Comparison of ENCODE assay signal across 8 mouse cellular contexts in the genomic region with DNA sequence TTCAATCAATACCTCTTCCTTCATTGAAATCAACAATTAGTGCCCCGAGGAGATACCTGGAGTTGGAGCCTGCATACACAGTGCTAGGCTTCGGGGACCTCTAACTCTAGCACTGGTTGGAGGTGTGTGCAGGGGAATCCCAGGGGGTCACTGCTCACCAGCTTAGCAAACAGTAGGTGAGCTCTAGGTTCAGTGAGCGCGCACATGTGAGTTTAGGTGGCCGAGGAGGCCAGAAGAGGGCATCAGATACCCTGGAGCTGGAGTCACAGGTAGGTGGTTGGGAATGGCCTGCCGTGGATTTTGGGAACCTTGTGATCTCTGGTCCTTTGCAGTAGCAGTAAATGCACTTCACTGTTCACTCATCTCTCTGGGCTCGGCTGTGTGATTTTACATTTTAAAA. TPM values are rescaled to one million over a fixed set of nuclear protein-coding genes. Genes with fewer than 3 reads are reported as not detected.
A peak's percentile ranks its signal among the peaks of the same experiment; 100 is the strongest.
DNase-seq lines count a peak whose midpoint lies in the region; ATAC-seq and TF ChIP-seq lines count a peak whose summit lies in the region.

No protein-coding gene starts in this region.

- DNase-seq in hindbrain, embryonic 10.5 days (ENCODE audit: low spot score), result no peak
- DNase-seq in hindbrain, embryonic 11.5 days (ENCODE audit: low spot score), result no peak
- peak; percentile 8 for DNase-seq in brain, adult 2 months (ENCODE audit: low read depth, low spot score)
- no peak for DNase-seq in hindbrain, postnatal 0 days (ENCODE audit: low spot score)
- DNase-seq in layer of hippocampus, adult 18-20 months (ENCODE audit: low spot score in 2 of 2), result no peak
- DNase-seq in urinary bladder, adult 2 months (ENCODE audit: low spot score), result no peak
- DNase-seq in embryo, embryonic 9.5 days (ENCODE audit: extremely low spot score), result no peak

- no peak overlapping the region for H3K27ac ChIP-seq in hindbrain, embryonic 10.5 days
- no peak overlapping the region for H3K27ac ChIP-seq in hindbrain, embryonic 11.5 days (ENCODE audit: low read depth, low read length)
- H3K27ac ChIP-seq in hindbrain, postnatal 0 days, result no peak overlapping the region
- H3K27ac ChIP-seq in liver, embryonic 16.5 days (ENCODE audit: low read length), result peak overlapping the region; percentile 74

- ATAC-seq in hindbrain, embryonic 11.5 days (ENCODE audit: low FRiP score), result no peak
- ATAC-seq in hindbrain, postnatal 0 days, result no peak
- peak; percentile 5; the same call in 1 of the 2 replicates for ATAC-seq in liver, embryonic 16.5 days (ENCODE audit: low read depth)

- TF ChIP-seq CTCF in hindbrain, postnatal 0 days (IDR thresholded peaks at IDR 0.05; ENCODE audit: low read depth), result no peak

- H3K4me3 ChIP-seq in hindbrain, embryonic 10.5 days, result peak overlapping the region; percentile 79
- H3K4me3 ChIP-seq in hindbrain, embryonic 11.5 days (ENCODE audit: low read depth, low read length), result no peak overlapping the region
- no peak overlapping the region for H3K4me3 ChIP-seq in hindbrain, postnatal 0 days (ENCODE audit: low read length)
- peak overlapping the region; percentile 79 for H3K4me3 ChIP-seq in liver, embryonic 16.5 days (ENCODE audit: low read depth, low read length)

- H3K27me3 ChIP-seq in hindbrain, embryonic 10.5 days (ENCODE audit: insufficient read depth, poor library complexity, severe bottlenecking), result no peaks in the 10 kb centered on the region
- H3K27me3 ChIP-seq in hindbrain, embryonic 11.5 days (ENCODE audit: control insufficient read depth, insufficient read depth, low read length), result no peaks in the 10 kb centered on the region
- H3K27me3 ChIP-seq in hindbrain, postnatal 0 days (ENCODE audit: insufficient read depth, low read length), result no peaks in the 10 kb centered on the region
- no peaks in the 10 kb centered on the region for H3K27me3 ChIP-seq in liver, embryonic 16.5 days (ENCODE audit: control insufficient read depth, insufficient read depth, low read depth, low read length)

- H3K4me2 ChIP-seq in hindbrain, embryonic 11.5 days (replicated peaks; ENCODE audit: low read depth, low read length), result no peak overlapping the region
- H3K4me2 ChIP-seq in hindbrain, postnatal 0 days (ENCODE audit: low read depth, low read length), result peak overlapping the region; percentile 86; the same call in 1 of the 2 replicates
- peak overlapping the region; percentile 100 for H3K4me2 ChIP-seq in liver, embryonic 16.5 days (ENCODE audit: low read depth, low read length)

- H3K36me3 ChIP-seq in hindbrain, embryonic 10.5 days, result peaks cover 17% of the 10 kb centered on the region
- H3K36me3 ChIP-seq in hindbrain, embryonic 11.5 days (ENCODE audit: control insufficient read depth, insufficient read depth, low read length), result no peaks in the 10 kb centered on the region
- H3K36me3 ChIP-seq in hindbrain, postnatal 0 days (ENCODE audit: insufficient read depth, low read length), result no peaks in the 10 kb centered on the region
- H3K36me3 ChIP-seq in liver, embryonic 16.5 days (ENCODE audit: control insufficient read depth, insufficient read depth), result peaks cover 3% of the 10 kb centered on the region; the same call in 1 of the 2 replicates

- peaks cover 29% of the 10 kb centered on the region for H3K4me1 ChIP-seq in hindbrain, embryonic 10.5 days (replicated peaks)
- H3K4me1 ChIP-seq in hindbrain, embryonic 11.5 days (replicated peaks; ENCODE audit: control insufficient read depth, insufficient read depth, low read length), result no peaks in the 10 kb centered on the region
- peaks cover 9% of the 10 kb centered on the region for H3K4me1 ChIP-seq in hindbrain, postnatal 0 days (ENCODE audit: insufficient read depth, low read length)
- H3K4me1 ChIP-seq in liver, embryonic 16.5 days (ENCODE audit: control insufficient read depth, low read depth, low read length), result peaks cover 48% of the 10 kb centered on the region

- H3K9ac ChIP-seq in hindbrain, embryonic 11.5 days (ENCODE audit: low read depth, low read length), result no peak overlapping the region
- no peak overlapping the region for H3K9ac ChIP-seq in hindbrain, postnatal 0 days (replicated peaks; ENCODE audit: low read length)
- peak overlapping the region; percentile 86 for H3K9ac ChIP-seq in liver, embryonic 16.5 days (ENCODE audit: low read depth, low read length)

- 83% methylated on average over 7 of the region's 7 CpGs for WGBS in hindbrain, embryonic 10.5 days
- WGBS in hindbrain, embryonic 11.5 days, result 84% methylated on average over 7 of the region's 7 CpGs
- WGBS in hindbrain, postnatal 0 days, result 85% methylated on average over 7 of the region's 7 CpGs
- 54% methylated on average over 7 of the region's 7 CpGs for WGBS in liver, embryonic 16.5 days (ENCODE audit: insufficient replicate concordance)

- H3K9me3 ChIP-seq in hindbrain, embryonic 10.5 days, result no peaks in the 10 kb centered on the region
- no peaks in the 10 kb centered on the region for H3K9me3 ChIP-seq in hindbrain, embryonic 11.5 days (ENCODE audit: control insufficient read depth, low read length)
- no peaks in the 10 kb centered on the region for H3K9me3 ChIP-seq in hindbrain, postnatal 0 days (ENCODE audit: low read length)
- H3K9me3 ChIP-seq in liver, embryonic 16.5 days (replicated peaks; ENCODE audit: control insufficient read depth, low read length), result no peaks in the 10 kb centered on the region

RNA-seq across cellular contexts. Expression of a gene that starts 37.3 kb away (rescaled TPM):
- polyA plus RNA-seq in hindbrain, embryonic 10.5 days (2016; fragmentation: Nextera tagmentation; extraction: Ambion mirVana), result 34.8 and 43.4 TPM in 2 replicates
- polyA plus RNA-seq in hindbrain, embryonic 11.5 days (2014; fragmentation: Nextera tagmentation; extraction: Ambion mirVana), result 60.0 and 60.8 TPM in 2 replicates
- 24.9 and 32.7 TPM in 2 replicates for total RNA-seq in hindbrain, postnatal 0 days (2014; rRNA removed)
- polyA plus RNA-seq in hindbrain, postnatal 0 days (2015; fragmentation: Nextera tagmentation; extraction: Ambion mirVana), result 38.2 and 45.8 TPM in 2 replicates
- polyA plus RNA-seq in liver, embryonic 16.5 days (2015; fragmentation: Nextera tagmentation; extraction: Ambion mirVana), result 53.3 and 56.2 TPM in 2 replicates
- 10 to 100 TPM; 44.2 to 48.4 TPM for total RNA-seq in layer of hippocampus, adult 18-20 months (2021)
- polyA plus RNA-seq in urinary bladder, adult 2 months (2012; rRNA removed), result 58.4 and 62.9 TPM in 2 replicates

Comparison
In these comparisons a context has a peak if more than half of its experiments do, and no peak if none do; other contexts are left out.
1. H3K4me3 ChIP-seq: peak in hindbrain, embryonic 10.5 days (single experiment) and liver, embryonic 16.5 days (single experiment); none in hindbrain, embryonic 11.5 days (single experiment) and hindbrain, postnatal 0 days (single experiment).